Mouse (Mus musculus): Measurements from ENCODE around the gene Parp16. TPM values are rescaled to one million over a fixed set of nuclear protein-coding genes. Genes with fewer than 3 reads are reported as not detected.
"Not testable (repeated sequence)": the region's sequence is repeated elsewhere in the genome, so short reads cannot be mapped to it uniquely, and the experiment has no call there.

Gene Parp16
- polyA plus RNA-seq, 1 experiment = 2.1 TPM

DNA sequence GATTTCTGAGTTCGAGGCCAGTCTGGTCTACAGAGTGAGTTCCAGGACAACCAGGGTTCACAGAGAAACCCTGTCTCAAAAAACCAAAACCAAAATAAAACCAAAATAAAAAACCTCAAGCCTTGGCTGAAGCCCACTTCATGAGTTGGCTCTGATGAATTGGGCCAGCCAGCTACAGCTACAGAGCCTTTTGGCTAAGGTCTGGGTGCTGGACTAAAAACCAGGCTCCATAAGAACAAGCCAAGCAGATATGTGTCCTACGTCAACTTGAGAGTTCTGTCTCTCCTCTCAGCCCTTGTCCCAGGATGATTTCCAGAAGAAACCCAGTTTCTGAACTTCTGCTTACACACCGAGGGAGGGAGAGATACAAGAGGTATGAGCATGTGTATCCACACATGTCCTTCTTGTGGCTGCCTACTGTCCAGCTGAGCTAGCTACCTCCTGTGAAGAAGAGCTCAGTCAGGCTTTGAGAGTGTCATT lies 67.5 kb downstream of the Parp16 start:
- no peaks in the 10 kb centered on the region for H3K79me3 ChIP-seq (ENCODE audit: low read depth)
- H3K27me3 ChIP-seq (ENCODE audit: control insufficient read depth, insufficient read depth, insufficient read length) = no peaks in the 10 kb centered on the region
- TF ChIP-seq USF1 (IDR thresholded peaks at IDR 0.05; ENCODE audit: low read depth) = no peak
- no peak for TF ChIP-seq FOSL1 (IDR thresholded peaks at IDR 0.05; ENCODE audit: insufficient read depth, low read length, poor library complexity, severe bottlenecking)
- TF ChIP-seq MAX (IDR thresholded peaks at IDR 0.05) = no peak
- no peak for TF ChIP-seq MYOG (IDR thresholded peaks at IDR 0.05; ENCODE audit: control insufficient read depth, extremely low read depth, insufficient read length)
- TF ChIP-seq CTCF (IDR thresholded peaks at IDR 0.05; ENCODE audit: control insufficient read depth, insufficient read depth, insufficient read length) = no peak
- TF ChIP-seq CEBPB (IDR thresholded peaks at IDR 0.05; ENCODE audit: low read depth) = no peak
- no peak for TF ChIP-seq MYOD1 (IDR thresholded peaks at IDR 0.05; ENCODE audit: control insufficient read depth, insufficient read length, low read depth)
- no peaks in the 10 kb centered on the region for H3K79me2 ChIP-seq (ENCODE audit: control insufficient read depth, insufficient read depth)
- H3ac ChIP-seq (ENCODE audit: control insufficient read depth, insufficient read length, low read depth) = no peak overlapping the region
- no peaks in the 10 kb centered on the region for H3K36me3 ChIP-seq (ENCODE audit: control insufficient read depth, insufficient read depth)
- H3K4me3 ChIP-seq (ENCODE audit: insufficient read depth, poor library complexity, severe bottlenecking) = no peak overlapping the region

DNA sequence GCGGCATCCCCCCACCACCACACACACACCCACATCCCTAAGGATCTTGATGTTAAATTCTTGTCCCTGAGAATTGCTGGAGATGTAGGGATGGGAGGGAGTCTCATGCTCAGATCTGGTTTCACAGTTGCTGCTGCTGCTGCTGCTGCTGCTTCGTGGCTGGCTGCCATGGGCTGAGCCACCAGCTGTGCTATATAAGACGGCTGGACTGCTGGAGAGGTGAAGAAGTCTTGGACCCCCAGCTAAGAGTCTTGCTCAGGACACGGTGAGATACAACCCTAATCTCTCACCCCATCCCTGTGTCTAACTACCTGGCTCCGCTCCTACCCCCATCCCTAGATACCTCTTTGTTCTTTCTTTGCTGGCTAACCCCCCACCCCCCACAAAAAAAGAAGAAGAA lies 69.8 kb downstream of the Parp16 start, which contains the start of gene Cilp:
Gene Cilp, plus strand, starts transcription at position 222 of the 400 bp plus-strand sequence.
- TF ChIP-seq CTCF (IDR thresholded peaks at IDR 0.05; ENCODE audit: control insufficient read depth, insufficient read depth, insufficient read length) (no peak), MYOG (IDR thresholded peaks at IDR 0.05; ENCODE audit: control insufficient read depth, extremely low read depth, insufficient read length) (no peak), USF1 (IDR thresholded peaks at IDR 0.05; ENCODE audit: low read depth) (no peak), FOSL1 (IDR thresholded peaks at IDR 0.05; ENCODE audit: insufficient read depth, low read length, poor library complexity, severe bottlenecking) (no peak), CEBPB (IDR thresholded peaks at IDR 0.05; ENCODE audit: low read depth) (no peak), MYOD1 (IDR thresholded peaks at IDR 0.05; ENCODE audit: control insufficient read depth, insufficient read length, low read depth) (no peak), MAX (IDR thresholded peaks at IDR 0.05) (no peak)
- no peak within 1 kb of the TSS for H3ac ChIP-seq (ENCODE audit: control insufficient read depth, insufficient read length, low read depth)
- H3K4me3 ChIP-seq (ENCODE audit: insufficient read depth, poor library complexity, severe bottlenecking) = no peak within 1 kb of the TSS
- H3K36me3 ChIP-seq (ENCODE audit: control insufficient read depth, insufficient read depth) = no peaks in the 10 kb centered on the region
- H3K79me3 ChIP-seq (ENCODE audit: low read depth) = no peaks in the 10 kb centered on the region
- H3K27me3 ChIP-seq (ENCODE audit: control insufficient read depth, insufficient read depth, insufficient read length) = no peaks in the 10 kb centered on the region
- no peaks in the 10 kb centered on the region for H3K79me2 ChIP-seq (ENCODE audit: control insufficient read depth, insufficient read depth)

DNA sequence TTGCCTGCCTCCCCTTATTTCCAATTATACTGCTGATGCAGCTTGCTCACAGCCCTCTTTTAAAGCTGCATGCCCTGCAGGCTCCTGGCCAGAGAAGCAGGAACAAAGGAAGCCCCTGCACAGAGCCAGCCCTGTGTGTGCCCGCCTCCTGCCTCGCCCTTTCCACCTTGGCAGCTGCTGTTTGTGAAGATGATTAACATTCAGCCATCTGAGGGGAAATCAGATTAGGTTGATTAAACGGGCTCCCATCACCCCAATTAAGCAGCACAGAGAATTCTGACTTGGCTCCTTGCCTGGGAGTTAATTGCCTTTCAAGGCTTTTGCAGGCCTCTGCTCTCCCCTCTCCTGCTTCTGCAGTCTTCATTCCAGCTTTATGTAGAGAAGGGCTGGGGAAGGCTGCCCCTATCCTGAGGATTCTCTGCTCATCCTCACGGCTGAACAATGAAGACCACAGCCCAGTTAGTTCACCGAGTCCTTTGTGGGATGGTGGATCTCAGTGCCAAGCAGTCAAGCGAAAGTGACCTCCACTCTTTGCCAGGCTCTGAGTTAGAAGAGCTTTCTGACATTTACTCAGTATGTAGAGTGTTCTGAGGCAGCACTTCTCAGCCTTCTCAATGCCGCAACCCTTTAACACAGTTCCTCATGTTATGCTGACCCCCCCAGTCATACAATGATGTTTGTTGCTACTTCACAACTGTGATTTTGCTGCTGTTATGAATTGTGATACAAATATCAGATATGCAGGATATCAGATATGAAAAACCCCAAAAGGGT lies 72.8 kb downstream of the Parp16 start:
- Histone ChIP-seq H3K79me2 (ENCODE audit: control insufficient read depth, insufficient read depth) (no peaks in the 10 kb centered on the region), H3K4me3 (ENCODE audit: insufficient read depth, poor library complexity, severe bottlenecking) (no peak overlapping the region), H3K79me3 (ENCODE audit: low read depth) (no peaks in the 10 kb centered on the region), H3K36me3 (ENCODE audit: control insufficient read depth, insufficient read depth) (no peaks in the 10 kb centered on the region), H3K27me3 (ENCODE audit: control insufficient read depth, insufficient read depth, insufficient read length) (no peaks in the 10 kb centered on the region), H3ac (ENCODE audit: control insufficient read depth, insufficient read length, low read depth) (no peak overlapping the region)
- TF ChIP-seq MAX (IDR thresholded peaks at IDR 0.05) (no peak), FOSL1 (IDR thresholded peaks at IDR 0.05; ENCODE audit: insufficient read depth, low read length, poor library complexity, severe bottlenecking) (no peak), USF1 (IDR thresholded peaks at IDR 0.05; ENCODE audit: low read depth) (no peak), MYOG (IDR thresholded peaks at IDR 0.05; ENCODE audit: control insufficient read depth, extremely low read depth, insufficient read length) (no peak), CEBPB (IDR thresholded peaks at IDR 0.05; ENCODE audit: low read depth) (no peak), CTCF (IDR thresholded peaks at IDR 0.05; ENCODE audit: control insufficient read depth, insufficient read depth, insufficient read length) (no peak), MYOD1 (IDR thresholded peaks at IDR 0.05; ENCODE audit: control insufficient read depth, insufficient read length, low read depth) (no peak)

DNA sequence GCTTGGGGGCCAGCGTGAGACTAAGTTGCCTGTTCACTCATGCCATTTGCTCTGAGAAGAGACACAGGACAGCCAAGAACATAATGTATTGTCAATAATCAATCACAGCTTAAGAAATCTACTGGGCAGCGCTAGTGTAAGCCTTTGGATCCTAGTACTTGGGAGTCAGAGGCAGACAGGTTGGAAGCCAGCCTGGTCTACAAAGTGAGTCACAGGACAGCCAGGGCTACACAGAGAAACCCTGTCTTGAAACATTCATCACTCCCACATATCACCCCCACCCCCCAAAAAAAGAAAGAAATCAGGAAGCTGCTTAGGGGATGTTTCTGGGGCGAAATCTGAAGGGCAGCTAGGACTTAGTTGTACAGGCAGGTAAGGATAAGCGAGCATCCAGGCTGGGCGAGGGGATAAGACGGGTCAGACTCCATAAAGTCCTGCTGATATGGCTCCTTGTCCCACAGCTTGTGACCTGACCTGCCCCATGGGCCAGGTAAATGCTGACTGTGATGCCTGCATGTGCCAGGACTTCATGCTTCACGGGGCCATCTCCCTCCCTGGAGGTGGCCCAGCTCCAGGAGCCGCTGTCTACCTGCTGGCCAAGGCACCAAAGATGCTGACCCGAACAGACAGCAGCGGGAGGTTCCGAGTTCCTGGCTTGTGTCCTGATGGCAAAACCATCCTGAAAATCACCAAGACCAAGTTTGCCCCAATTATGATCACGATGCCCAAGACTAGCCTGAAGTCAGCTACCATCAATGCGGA lies 78.1 kb downstream of the Parp16 start:
- H3K79me2 ChIP-seq (ENCODE audit: control insufficient read depth, insufficient read depth) = no peaks in the 10 kb centered on the region
- TF ChIP-seq FOSL1 (IDR thresholded peaks at IDR 0.05; ENCODE audit: insufficient read depth, low read length, poor library complexity, severe bottlenecking) (no peak), CTCF (IDR thresholded peaks at IDR 0.05; ENCODE audit: control insufficient read depth, insufficient read depth, insufficient read length) (no peak), USF1 (IDR thresholded peaks at IDR 0.05; ENCODE audit: low read depth) (no peak), CEBPB (IDR thresholded peaks at IDR 0.05; ENCODE audit: low read depth) (no peak), MAX (IDR thresholded peaks at IDR 0.05) (no peak)
- no peaks in the 10 kb centered on the region for H3K27me3 ChIP-seq (ENCODE audit: control insufficient read depth, insufficient read depth, insufficient read length)
- H3ac ChIP-seq (ENCODE audit: control insufficient read depth, insufficient read length, low read depth) = no peak overlapping the region
- H3K4me3 ChIP-seq (ENCODE audit: insufficient read depth, poor library complexity, severe bottlenecking) = no peak overlapping the region
- no peaks in the 10 kb centered on the region for H3K79me3 ChIP-seq (ENCODE audit: low read depth)
- no peaks in the 10 kb centered on the region for H3K36me3 ChIP-seq (ENCODE audit: control insufficient read depth, insufficient read depth)

DNA sequence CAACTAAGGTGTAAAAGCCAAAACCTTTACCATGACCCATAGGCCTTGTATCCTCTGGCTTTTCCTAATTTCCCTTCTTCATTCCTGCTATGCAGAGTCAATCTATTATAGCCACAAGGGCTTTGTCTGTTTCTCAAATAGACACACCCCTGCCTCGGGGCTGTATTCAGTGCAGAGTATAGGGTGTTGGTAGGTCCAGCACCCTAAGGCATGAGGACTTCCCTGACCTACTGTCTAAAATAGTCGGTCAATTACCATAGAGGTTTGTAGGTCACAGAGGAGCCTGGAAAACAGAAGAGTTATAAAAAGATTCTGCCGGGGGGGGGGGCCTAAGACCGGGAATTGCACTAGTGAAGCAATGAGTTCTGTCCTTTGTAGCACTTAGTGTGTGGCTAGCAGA lies 78.7 kb downstream of the Parp16 start:
- H3K27me3 ChIP-seq (ENCODE audit: control insufficient read depth, insufficient read depth, insufficient read length) = no peaks in the 10 kb centered on the region
- H3K36me3 ChIP-seq (ENCODE audit: control insufficient read depth, insufficient read depth) = no peaks in the 10 kb centered on the region
- no peaks in the 10 kb centered on the region for H3K79me2 ChIP-seq (ENCODE audit: control insufficient read depth, insufficient read depth)
- no peak for TF ChIP-seq CEBPB (IDR thresholded peaks at IDR 0.05; ENCODE audit: low read depth)
- no peak overlapping the region for H3ac ChIP-seq (ENCODE audit: control insufficient read depth, insufficient read length, low read depth)
- H3K4me3 ChIP-seq (ENCODE audit: insufficient read depth, poor library complexity, severe bottlenecking) = no peak overlapping the region
- no peaks in the 10 kb centered on the region for H3K79me3 ChIP-seq (ENCODE audit: low read depth)

DNA sequence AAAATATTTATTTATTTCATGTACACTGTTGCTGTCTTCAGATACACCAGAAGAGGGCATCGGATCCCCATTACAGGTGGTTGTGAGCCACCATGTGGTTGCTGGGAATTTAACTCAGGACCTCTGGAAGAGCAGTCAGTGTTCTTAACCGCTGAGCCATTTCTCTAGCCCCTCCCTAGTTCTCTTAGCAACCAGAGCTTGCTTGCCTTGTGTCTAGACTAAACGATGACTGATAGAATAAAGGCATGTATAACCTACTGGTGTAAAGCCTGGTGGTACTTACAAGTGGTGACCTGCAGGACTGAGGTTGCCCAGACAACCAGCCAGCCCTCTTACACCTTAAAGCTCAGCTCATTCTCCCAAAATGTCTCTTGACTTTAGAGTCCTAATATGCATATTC lies 79.7 kb downstream of the Parp16 start:
- not testable (repeated sequence) for H3K4me3 ChIP-seq (ENCODE audit: insufficient read depth, poor library complexity, severe bottlenecking); H3ac ChIP-seq (ENCODE audit: control insufficient read depth, insufficient read length, low read depth); H3K27me3 ChIP-seq (ENCODE audit: control insufficient read depth, insufficient read depth, insufficient read length)

More for the DNA sequence above, 79.7 kb downstream of the Parp16 start:
- not testable (repeated sequence) for H3K36me3 ChIP-seq (ENCODE audit: control insufficient read depth, insufficient read depth); H3K79me2 ChIP-seq (ENCODE audit: control insufficient read depth, insufficient read depth); H3K79me3 ChIP-seq (ENCODE audit: low read depth)

Data from C2C12 (cell line).